Mouse (Mus musculus): ENCODE data around the gene Icam5. TPM values are rescaled to one million over a fixed set of nuclear protein-coding genes. Genes with fewer than 3 reads are reported as not detected.

Gene Icam5
- polyA plus RNA-seq, 1 experiment = not detected

- under 1% methylated on average over 13 of the region's 13 CpGs for WGBS
- peak overlapping the region; percentile 59 for H3K4me3 ChIP-seq (ENCODE audit: insufficient read depth, low read depth, low read length)
- H3K27ac ChIP-seq (ENCODE audit: insufficient read depth, low read depth, low read length) = peak overlapping the region; percentile 93
Measured at GRCm38 (mm10) chr9:21030781-21031250, 1.1 kb upstream of the Icam5 start.

GRCm38 (mm10) chr9:21031251-21031895, 500 bp upstream of the Icam5 start:
- H3K27ac ChIP-seq (ENCODE audit: insufficient read depth, low read depth, low read length) = peak overlapping the region; percentile 93
- peaks cover 59% of the 10 kb centered on the region for H3K4me1 ChIP-seq (ENCODE audit: control insufficient read depth, insufficient read depth, low read length)
- WGBS = under 1% methylated on average over 36 of the region's 36 CpGs
- peak overlapping the region; percentile 59 for H3K4me3 ChIP-seq (ENCODE audit: insufficient read depth, low read depth, low read length)
- peak; percentile 45; the same call in 1 of the 2 replicates for TF ChIP-seq POLR2A (IDR thresholded peaks at IDR 0.05; ENCODE audit: insufficient read depth, low read depth, low read length)
- TF ChIP-seq CTCF (IDR thresholded peaks at IDR 0.05; ENCODE audit: insufficient read depth, low read depth, low read length) = no peak

More at GRCm38 (mm10) chr9:21030781-21031250, 1.1 kb upstream of the Icam5 start:
- H3K4me1 ChIP-seq (ENCODE audit: control insufficient read depth, insufficient read depth, low read length) = peaks cover 54% of the 10 kb centered on the region
- TF ChIP-seq CTCF (IDR thresholded peaks at IDR 0.05; ENCODE audit: insufficient read depth, low read depth, low read length) (no peak), POLR2A (IDR thresholded peaks at IDR 0.05; ENCODE audit: insufficient read depth, low read depth, low read length) (no peak)

GRCm38 (mm10) chr9:21032491-21032890, 618 bp downstream of the Icam5 start:
- peak overlapping the region; percentile 93 for H3K27ac ChIP-seq (ENCODE audit: insufficient read depth, low read depth, low read length)
- WGBS = 2% methylated on average over 7 of the region's 7 CpGs
- peaks cover 63% of the 10 kb centered on the region for H3K4me1 ChIP-seq (ENCODE audit: control insufficient read depth, insufficient read depth, low read length)

GRCm38 (mm10) chr9:21033136-21033535, 1.3 kb downstream of the Icam5 start:
- TF ChIP-seq POLR2A (IDR thresholded peaks at IDR 0.05; ENCODE audit: insufficient read depth, low read depth, low read length) = no peak
- TF ChIP-seq CTCF (IDR thresholded peaks at IDR 0.05; ENCODE audit: insufficient read depth, low read depth, low read length) = no peak
- H3K4me1 ChIP-seq (ENCODE audit: control insufficient read depth, insufficient read depth, low read length) = peaks cover 64% of the 10 kb centered on the region
- WGBS = under 1% methylated on average over 34 of the region's 34 CpGs
- peak overlapping the region; percentile 93 for H3K27ac ChIP-seq (ENCODE audit: insufficient read depth, low read depth, low read length)
- peak overlapping the region; percentile 59 for H3K4me3 ChIP-seq (ENCODE audit: insufficient read depth, low read depth, low read length)

More at GRCm38 (mm10) chr9:21032491-21032890, 618 bp downstream of the Icam5 start:
- H3K4me3 ChIP-seq (ENCODE audit: insufficient read depth, low read depth, low read length) = peak overlapping the region; percentile 59
- no peak for TF ChIP-seq CTCF (IDR thresholded peaks at IDR 0.05; ENCODE audit: insufficient read depth, low read depth, low read length)
- no peak for TF ChIP-seq POLR2A (IDR thresholded peaks at IDR 0.05; ENCODE audit: insufficient read depth, low read depth, low read length)

GRCm38 (mm10) chr9:21034481-21035085, 2.7 kb downstream of the Icam5 start:
- H3K4me3 ChIP-seq (ENCODE audit: insufficient read depth, low read depth, low read length) = no peak overlapping the region
- no peak overlapping the region for H3K27ac ChIP-seq (ENCODE audit: insufficient read depth, low read depth, low read length)
- H3K4me1 ChIP-seq (ENCODE audit: control insufficient read depth, insufficient read depth, low read length) = peaks cover 66% of the 10 kb centered on the region
- TF ChIP-seq POLR2A (IDR thresholded peaks at IDR 0.05; ENCODE audit: insufficient read depth, low read depth, low read length) = no peak
- TF ChIP-seq CTCF (IDR thresholded peaks at IDR 0.05; ENCODE audit: insufficient read depth, low read depth, low read length) = 0 out of 2 replicates have a peak, but pooled peaks have one; percentile 8
- 37% methylated on average over 17 of the region's 17 CpGs for WGBS

GRCm38 (mm10) chr9:21035586-21035985, 3.7 kb downstream of the Icam5 start:
- WGBS = 48% methylated on average over 9 of the region's 9 CpGs
- TF ChIP-seq POLR2A (IDR thresholded peaks at IDR 0.05; ENCODE audit: insufficient read depth, low read depth, low read length) = no peak
- no peak for TF ChIP-seq CTCF (IDR thresholded peaks at IDR 0.05; ENCODE audit: insufficient read depth, low read depth, low read length)
- no peak overlapping the region; the same call in 1 of the 2 replicates for H3K27ac ChIP-seq (ENCODE audit: insufficient read depth, low read depth, low read length)
- H3K4me1 ChIP-seq (ENCODE audit: control insufficient read depth, insufficient read depth, low read length) = peaks cover 62% of the 10 kb centered on the region
- no peak overlapping the region for H3K4me3 ChIP-seq (ENCODE audit: insufficient read depth, low read depth, low read length)

- Histone ChIP-seq H3K4me3 (ENCODE audit: insufficient read depth, low read depth, low read length) (no peak overlapping the region), H3K27ac (ENCODE audit: insufficient read depth, low read depth, low read length) (no peak overlapping the region), H3K4me1 (ENCODE audit: control insufficient read depth, insufficient read depth, low read length) (peaks cover 62% of the 10 kb centered on the region)
- WGBS = 43% methylated on average over 20 of the region's 20 CpGs
- TF ChIP-seq CTCF (IDR thresholded peaks at IDR 0.05; ENCODE audit: insufficient read depth, low read depth, low read length) = 0 out of 2 replicates have a peak, but pooled peaks have one; percentile 16
- TF ChIP-seq POLR2A (IDR thresholded peaks at IDR 0.05; ENCODE audit: insufficient read depth, low read depth, low read length) = no peak
Measured at GRCm38 (mm10) chr9:21036161-21036560, 4.3 kb downstream of the Icam5 start.

- peaks cover 63% of the 10 kb centered on the region for H3K4me1 ChIP-seq (ENCODE audit: control insufficient read depth, insufficient read depth, low read length)
- 17% methylated on average over 22 of the region's 22 CpGs for WGBS
- H3K27ac ChIP-seq (ENCODE audit: insufficient read depth, low read depth, low read length) = peak overlapping the region; percentile 7; the same call in 1 of the 2 replicates
- 0 out of 2 replicates have a peak overlapping the region, but pooled peaks have one; percentile 3 for H3K4me3 ChIP-seq (ENCODE audit: insufficient read depth, low read depth, low read length)
- no peak for TF ChIP-seq CTCF (IDR thresholded peaks at IDR 0.05; ENCODE audit: insufficient read depth, low read depth, low read length)
- no peak for TF ChIP-seq POLR2A (IDR thresholded peaks at IDR 0.05; ENCODE audit: insufficient read depth, low read depth, low read length)
Measured at GRCm38 (mm10) chr9:21036666-21037065, 4.8 kb downstream of the Icam5 start.

- peak overlapping the region; percentile 49; the same call in 1 of the 2 replicates for H3K27ac ChIP-seq (ENCODE audit: insufficient read depth, low read depth, low read length)
- H3K4me1 ChIP-seq (ENCODE audit: control insufficient read depth, insufficient read depth, low read length) = peaks cover 69% of the 10 kb centered on the region
- H3K4me3 ChIP-seq (ENCODE audit: insufficient read depth, low read depth, low read length) = peak overlapping the region; percentile 30
- TF ChIP-seq CTCF (IDR thresholded peaks at IDR 0.05; ENCODE audit: insufficient read depth, low read depth, low read length) (no peak), POLR2A (IDR thresholded peaks at IDR 0.05; ENCODE audit: insufficient read depth, low read depth, low read length) (peak; percentile 42; the same call in 1 of the 2 replicates)
- 4% methylated on average over 31 of the region's 31 CpGs for WGBS
Measured at GRCm38 (mm10) chr9:21037481-21037891, 5.6 kb downstream of the Icam5 start.

Measured in olfactory bulb, adult 2 months (tissue).